Mouse (Mus musculus) erythroblast, embryonic 14.5 days (primary cell): ENCODE results near the gene Cr2.
"Not testable (repeated sequence)": the region's sequence is repeated elsewhere in the genome, so short reads cannot be mapped to it uniquely, and the experiment has no call there.

Experiments used
- GATA1 ChIP-seq: IDR thresholded peaks from 2 replicates; pipeline ENCODE4 v1.6.1; 2012; ENCODE audit warnings: low read length, inconsistent platforms, mixed read lengths
- TAL1 ChIP-seq: IDR thresholded peaks from 3 replicates; pipeline ENCODE4 v1.6.1; 2012; ENCODE audit warnings: low read length, inconsistent platforms, mixed read lengths

GRCm38 (mm10) chr1:195212851-195213250 is 36.3 kb upstream of the Cr2 start:
- TF ChIP-seq TAL1, GATA1: not testable (repeated sequence)
